Mouse (Mus musculus) heart, postnatal 0 days (tissue): ENCODE results near the gene Cep350.

ENCODE experiments used
- CTCF ChIP-seq: IDR thresholded peaks from 2 replicates; pipeline ENCODE4 v1.5.1; 2016; ENCODE audit warnings: antibody characterized with exemption, control low read depth, low read depth
- EP300 ChIP-seq: IDR thresholded peaks from 2 replicates; pipeline ENCODE4 v1.6.1; 2016; ENCODE audit warnings: antibody characterized with exemption, low read depth

- TF ChIP-seq CTCF (no peak), EP300 (no peak)
Measured at GRCm38 (mm10) chr1:155816167-155816566, 156.9 kb downstream of the Cep350 start.
